Mouse (Mus musculus): ENCODE measurements around the gene Usp17la.

DNA sequence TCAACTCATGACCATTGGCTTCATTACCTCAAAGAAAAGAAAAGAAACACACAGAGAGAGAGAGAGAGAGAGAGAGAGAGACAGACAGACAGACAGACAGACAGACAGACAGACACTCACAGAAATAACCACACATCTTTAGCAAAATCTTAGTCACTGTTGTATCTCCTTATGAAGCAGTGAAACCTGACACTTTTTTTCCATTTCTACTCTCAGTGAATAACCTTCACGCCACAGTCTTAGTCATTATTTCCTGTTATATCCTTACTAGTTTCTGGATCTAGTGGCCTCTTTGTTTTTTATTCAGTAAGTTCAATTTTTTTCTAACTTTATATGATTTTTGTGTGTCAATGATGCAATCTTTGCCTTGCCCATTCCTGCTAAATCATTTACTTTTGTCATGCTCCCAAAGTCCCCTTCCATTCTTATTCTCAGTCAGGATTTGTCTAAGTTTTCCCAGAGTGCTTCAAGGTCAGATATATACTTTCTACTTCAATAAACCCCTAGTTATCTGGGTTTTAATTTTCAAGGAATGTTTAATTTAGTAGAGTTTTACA is 13.0 kb upstream of the Usp17la start:
- TF ChIP-seq CTCF (IDR thresholded peaks at IDR 0.05; ENCODE audit: borderline replicate concordance, extremely low read depth, insufficient read depth, insufficient read length) (no peak), POLR2A (IDR thresholded peaks at IDR 0.05; ENCODE audit: borderline replicate concordance, extremely low read depth, insufficient read depth, insufficient read length, poor library complexity, severe bottlenecking) (no peak)

Measured in brain, embryonic 14.5 days (tissue).